Mouse (Mus musculus): ENCODE data around the gene Snx29. TPM values are rescaled to one million over a fixed set of nuclear protein-coding genes. Genes with fewer than 3 reads are reported as not detected.

Snx29 gene
- total RNA-seq, 2 experiments from 2014 or later: 10.8 to 14.9 TPM

DNA sequence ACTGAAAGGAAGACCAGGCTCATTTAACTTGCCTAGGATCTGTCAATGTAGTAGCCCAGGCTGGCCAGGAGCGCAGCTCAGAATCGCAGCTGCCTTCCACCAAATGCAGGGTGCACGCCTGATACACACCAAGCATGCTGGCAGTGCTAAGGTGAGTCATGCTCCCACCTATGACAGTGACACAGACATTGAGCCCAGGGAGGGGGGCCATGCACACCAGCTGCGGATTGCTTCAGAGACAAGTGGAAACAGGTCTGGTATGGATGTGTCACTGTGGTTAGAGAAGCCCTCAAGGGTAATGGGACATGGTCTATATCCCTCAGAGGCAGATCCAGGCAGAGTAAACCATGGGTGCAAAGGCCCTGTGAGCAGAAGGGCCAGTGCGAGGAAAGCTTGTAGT lies 425.2 kb downstream of the Snx29 start:
- no peak for DNase-seq
- intact Hi-C loops (cut with DNase I): no loop called here

- intact Hi-C loops (cut with DNase I): no loop called here
- no peak for DNase-seq
Observed at GRCm38 (mm10) chr16:11749111-11749510, 426.4 kb downstream of the Snx29 start.

GRCm38 (mm10) chr16:11750605-11751004 lies 427.9 kb downstream of the Snx29 start:
- intact Hi-C loops (cut with DNase I): no loop called here
- DNase-seq: no peak

- no peak for DNase-seq
- intact Hi-C loops (cut with DNase I): no loop called here
Observed at GRCm38 (mm10) chr16:11752557-11752956, 429.8 kb downstream of the Snx29 start.

DNA sequence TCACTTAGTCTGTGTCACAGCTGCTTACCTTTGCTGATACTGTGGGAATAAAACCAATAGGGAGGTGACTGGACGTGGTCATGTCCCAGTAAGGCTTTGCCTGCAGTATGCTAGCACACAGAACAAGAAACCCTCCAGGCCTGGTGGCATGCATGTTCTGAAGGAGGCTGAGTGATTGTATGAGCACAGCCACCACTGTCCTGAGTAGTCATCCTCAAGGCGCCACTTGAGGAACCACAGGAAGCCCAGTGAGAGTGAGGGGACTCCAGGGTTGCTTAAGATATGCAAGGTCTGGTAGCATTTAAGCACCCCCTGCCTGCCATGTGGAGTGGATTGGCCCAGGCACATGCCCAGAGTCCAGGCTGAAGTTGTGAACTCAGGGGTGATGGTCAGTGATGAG lies 430.8 kb downstream of the Snx29 start:
- no peak for DNase-seq
- intact Hi-C loops (cut with DNase I): no loop called here

DNA sequence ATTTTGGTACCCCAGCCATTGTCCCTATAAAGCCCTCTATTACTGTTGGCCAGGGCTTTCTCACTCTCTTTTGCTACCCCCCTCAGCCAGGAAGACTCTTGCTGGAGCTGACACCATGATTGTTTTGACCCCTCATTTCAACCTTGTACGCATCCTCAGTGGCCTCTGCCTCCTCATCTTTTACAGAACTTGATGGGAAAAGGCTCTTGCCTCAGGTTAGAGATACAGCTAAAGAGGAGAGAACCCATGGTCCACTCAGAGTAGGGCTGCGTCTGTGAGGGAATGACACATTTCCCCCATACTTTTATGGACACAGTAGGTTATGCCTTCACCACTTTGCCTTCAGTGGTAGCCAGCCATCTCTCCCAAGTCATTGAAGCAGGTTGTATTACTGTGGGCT lies 431.4 kb downstream of the Snx29 start:
- intact Hi-C loops (cut with DNase I): no loop called here
- DNase-seq: no peak

GRCm38 (mm10) chr16:11755281-11756066 lies 432.8 kb downstream of the Snx29 start:
- intact Hi-C loops (cut with DNase I): no loop called here

GRCm38 (mm10) chr16:11756598-11757245 lies 434.0 kb downstream of the Snx29 start:
- intact Hi-C loops (cut with DNase I): no loop called here
- no peak for DNase-seq

More at GRCm38 (mm10) chr16:11755281-11756066, 432.8 kb downstream of the Snx29 start:
- DNase-seq: no peak

GRCm38 (mm10) chr16:11757471-11757870 lies 434.8 kb downstream of the Snx29 start:
- intact Hi-C loops (cut with DNase I): no loop called here
- no peak for DNase-seq

DNA sequence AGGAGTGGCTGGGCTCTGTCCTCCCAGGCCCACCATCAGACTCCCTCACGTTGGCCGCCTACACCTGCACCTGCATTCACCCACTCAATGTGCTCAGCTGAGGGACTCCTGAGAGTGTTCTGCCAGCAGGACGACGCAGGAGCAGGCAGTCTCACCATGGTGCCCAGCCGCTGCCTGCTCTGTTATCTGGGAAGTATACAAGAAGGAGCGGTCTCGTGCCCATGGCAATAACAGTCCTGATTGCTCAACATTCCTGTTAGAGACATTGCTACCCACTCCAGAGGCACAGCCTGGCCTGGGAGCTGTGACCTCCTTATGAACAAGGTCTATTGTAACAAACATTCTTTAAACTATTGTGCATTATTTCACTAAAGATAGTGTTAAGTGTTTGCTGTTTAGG lies 435.2 kb downstream of the Snx29 start:
- no peak for DNase-seq
- intact Hi-C loops (cut with DNase I): no loop called here

- DNase-seq: no peak
- intact Hi-C loops (cut with DNase I): no loop called here
Observed at GRCm38 (mm10) chr16:11772318-11772717, 449.6 kb downstream of the Snx29 start.

DNA sequence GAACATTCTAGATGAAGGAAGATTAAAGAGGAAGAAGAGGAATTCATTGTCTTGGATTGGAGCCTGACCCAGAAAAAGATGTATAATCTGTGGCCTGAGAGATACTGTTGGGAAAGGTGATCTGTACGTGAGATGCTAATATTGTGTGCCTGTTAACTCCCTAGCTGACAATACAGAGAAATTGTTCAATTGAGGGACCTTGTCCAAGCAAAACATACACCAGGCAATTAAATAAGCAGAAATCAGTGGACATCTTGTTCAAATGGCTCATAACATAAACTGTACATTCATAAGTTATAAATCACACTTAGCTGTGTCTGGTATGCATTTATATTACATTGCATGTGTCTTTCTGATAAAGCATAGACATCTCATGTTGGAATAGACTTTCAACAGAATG lies 451.6 kb downstream of the Snx29 start:
- DNase-seq: no peak
- intact Hi-C loops (cut with DNase I): no loop called here

- no peak for DNase-seq
- intact Hi-C loops (cut with DNase I): no loop called here
Observed at GRCm38 (mm10) chr16:11776528-11776927, 453.8 kb downstream of the Snx29 start.

- intact Hi-C loops (cut with DNase I): no loop called here
- no peak for DNase-seq
Observed at GRCm38 (mm10) chr16:11778191-11778590, 455.5 kb downstream of the Snx29 start.

- intact Hi-C loops (cut with DNase I): no loop called here
Observed at GRCm38 (mm10) chr16:11778715-11779460, 456.2 kb downstream of the Snx29 start.

DNA sequence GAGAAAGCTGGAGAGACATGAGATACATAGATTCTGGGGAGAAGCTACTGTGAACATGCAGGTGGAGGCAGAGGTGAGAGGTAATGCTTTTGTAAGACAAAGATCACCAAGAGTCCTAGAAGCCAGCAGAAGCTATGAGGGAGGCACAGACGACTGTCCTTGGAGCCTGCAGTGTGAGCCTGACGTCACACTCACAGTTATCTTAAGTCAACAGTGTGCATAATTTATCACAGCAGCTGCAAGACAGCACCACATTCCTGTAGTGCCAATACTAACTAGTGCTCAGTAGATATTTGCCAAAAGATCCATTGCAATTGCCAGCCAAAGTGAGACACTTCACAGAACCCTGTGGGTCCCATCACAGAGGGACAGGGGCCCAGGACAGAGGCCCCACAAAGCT lies 459.4 kb downstream of the Snx29 start:
- DNase-seq: no peak
- intact Hi-C loops (cut with DNase I): no loop called here

More at GRCm38 (mm10) chr16:11778715-11779460, 456.2 kb downstream of the Snx29 start:
- no peak for DNase-seq

GRCm38 (mm10) chr16:11783337-11783736 lies 460.6 kb downstream of the Snx29 start:
- intact Hi-C loops (cut with DNase I): no loop called here
- DNase-seq: no peak

- no peak for DNase-seq
- intact Hi-C loops (cut with DNase I): no loop called here
Observed at GRCm38 (mm10) chr16:11784354-11784753, 461.6 kb downstream of the Snx29 start.

- intact Hi-C loops (cut with DNase I): no loop called here
- DNase-seq: no peak
Observed at GRCm38 (mm10) chr16:11785806-11786205, 463.1 kb downstream of the Snx29 start.

GRCm38 (mm10) chr16:11790476-11790875 lies 467.8 kb downstream of the Snx29 start:
- no peak for DNase-seq
- intact Hi-C loops (cut with DNase I): no loop called here

- intact Hi-C loops (cut with DNase I): no loop called here
- DNase-seq: no peak
Observed at GRCm38 (mm10) chr16:11793391-11793790, 470.7 kb downstream of the Snx29 start.

Data from heart, postnatal 36 days (tissue).